Mouse (Mus musculus) CH12F3 (cell line): ENCODE data around the gene Impdh2.

ENCODE experiments used
- in situ Hi-C: fragments of 300-500 bp; cut with MboI; formaldehyde crosslinking; loops from 2 replicates; pipeline ENCODE4 v1.14.3; 2020; ENCODE audit warnings: low sequenced_read_pairs

Gene Impdh2

DNA sequence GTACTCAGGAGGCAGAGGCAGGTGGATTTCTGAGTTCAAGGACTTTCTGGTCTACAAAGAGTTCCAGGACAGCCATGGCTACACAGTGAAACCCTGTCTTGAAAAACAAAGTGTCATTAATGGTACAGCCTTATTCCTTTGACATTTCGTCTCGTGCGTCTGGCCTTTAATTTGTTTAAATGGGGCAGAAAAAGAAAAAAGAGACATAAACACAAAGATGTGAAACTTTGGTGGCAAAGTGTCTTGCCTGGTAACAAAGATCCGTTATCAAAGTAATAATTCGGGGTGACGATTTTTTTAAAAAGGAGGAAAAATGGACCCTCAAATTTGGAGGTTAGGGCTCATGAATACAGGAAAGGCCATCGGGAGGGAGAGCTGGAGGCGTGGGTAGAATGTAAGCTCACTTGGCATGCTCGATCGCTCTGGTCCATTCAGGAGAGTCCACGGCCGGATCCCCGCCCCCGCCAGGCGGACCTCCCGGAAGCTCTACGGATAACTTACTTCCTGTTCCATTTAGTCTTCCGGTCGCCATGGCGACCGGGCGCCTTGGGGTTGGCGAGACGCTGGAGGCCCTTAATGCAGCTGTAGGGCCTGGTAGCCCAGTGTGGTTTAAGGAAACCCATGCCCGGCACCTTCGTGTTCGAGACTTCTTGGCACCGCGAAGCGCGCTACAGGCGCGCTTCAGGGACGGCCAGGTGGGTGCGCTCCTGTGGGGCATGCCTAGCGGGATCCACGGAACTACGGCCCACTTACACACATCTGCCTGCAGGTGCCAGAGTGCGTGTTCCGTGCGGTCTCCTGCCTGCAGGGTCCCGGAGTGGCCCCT lies 9.5 kb downstream of the Impdh2 start, which contains the start of gene Dalrd3:
Dalrd3 (plus strand) TSS at position 506 of the 826 bp plus-strand sequence.
- in situ Hi-C loops: no loop called here

DNA sequence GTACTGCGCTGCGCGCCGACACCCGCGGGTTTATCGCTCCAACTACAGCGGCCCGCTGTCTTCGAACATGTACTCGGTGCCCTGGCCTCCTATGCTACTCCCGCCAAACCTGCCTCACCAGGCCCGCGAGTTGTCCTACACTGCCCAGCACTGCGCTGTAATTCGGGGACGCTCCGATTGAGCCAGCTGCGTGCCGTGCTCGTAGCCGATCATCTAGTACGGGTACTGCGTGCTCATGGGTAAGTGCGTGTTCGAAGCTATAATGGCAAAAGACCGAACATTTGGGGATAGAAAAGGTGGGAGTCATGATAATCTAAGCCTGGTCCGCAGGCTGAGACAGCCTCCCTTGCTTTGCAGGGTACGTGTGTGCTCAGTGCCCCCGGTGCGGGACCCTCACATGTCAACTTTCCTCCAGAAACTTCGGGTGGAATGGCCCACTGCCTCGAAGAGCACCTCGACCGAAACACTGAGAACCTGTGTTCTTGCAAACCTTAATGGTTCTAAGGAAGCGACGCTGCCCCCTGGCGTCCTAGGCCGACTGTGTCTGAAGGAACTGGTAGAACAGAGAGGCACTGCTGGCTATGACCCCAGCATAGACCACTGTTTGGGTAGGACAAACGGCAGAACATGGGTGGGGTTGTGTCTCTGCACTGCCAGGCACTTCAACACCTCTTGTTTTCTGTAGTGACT lies 10.3 kb downstream of the Impdh2 start:
- in situ Hi-C loops: no loop called here

- in situ Hi-C loops: no loop called here
Measured at GRCm38 (mm10) chr9:108571401-108571973, 11.4 kb downstream of the Impdh2 start.

DNA sequence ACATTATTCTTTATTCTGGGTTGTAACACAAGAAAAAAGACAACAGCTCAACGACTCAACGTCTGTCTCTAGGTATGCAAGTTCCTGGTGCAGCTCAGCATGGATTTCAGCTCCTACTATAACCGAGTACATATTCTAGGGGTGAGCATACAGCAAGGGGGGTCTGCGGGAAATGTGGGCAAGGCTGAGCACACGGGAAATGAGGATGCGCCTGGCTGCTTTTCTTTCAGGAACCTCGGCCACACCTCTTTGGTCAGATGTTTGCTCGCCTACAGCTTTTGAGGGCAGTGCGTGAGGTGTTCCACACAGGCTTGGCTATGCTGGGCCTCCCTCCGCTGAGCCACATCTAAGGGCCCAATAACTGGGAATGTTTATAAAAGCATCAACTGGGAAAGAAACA lies 12.2 kb downstream of the Impdh2 start:
- in situ Hi-C loops: no loop called here

GRCm38 (mm10) chr9:108573774-108574690 lies 13.9 kb downstream of the Impdh2 start:
- in situ Hi-C loops: no loop called here

- in situ Hi-C loops: no loop called here
Measured at GRCm38 (mm10) chr9:108574921-108575320, 14.8 kb downstream of the Impdh2 start.

DNA sequence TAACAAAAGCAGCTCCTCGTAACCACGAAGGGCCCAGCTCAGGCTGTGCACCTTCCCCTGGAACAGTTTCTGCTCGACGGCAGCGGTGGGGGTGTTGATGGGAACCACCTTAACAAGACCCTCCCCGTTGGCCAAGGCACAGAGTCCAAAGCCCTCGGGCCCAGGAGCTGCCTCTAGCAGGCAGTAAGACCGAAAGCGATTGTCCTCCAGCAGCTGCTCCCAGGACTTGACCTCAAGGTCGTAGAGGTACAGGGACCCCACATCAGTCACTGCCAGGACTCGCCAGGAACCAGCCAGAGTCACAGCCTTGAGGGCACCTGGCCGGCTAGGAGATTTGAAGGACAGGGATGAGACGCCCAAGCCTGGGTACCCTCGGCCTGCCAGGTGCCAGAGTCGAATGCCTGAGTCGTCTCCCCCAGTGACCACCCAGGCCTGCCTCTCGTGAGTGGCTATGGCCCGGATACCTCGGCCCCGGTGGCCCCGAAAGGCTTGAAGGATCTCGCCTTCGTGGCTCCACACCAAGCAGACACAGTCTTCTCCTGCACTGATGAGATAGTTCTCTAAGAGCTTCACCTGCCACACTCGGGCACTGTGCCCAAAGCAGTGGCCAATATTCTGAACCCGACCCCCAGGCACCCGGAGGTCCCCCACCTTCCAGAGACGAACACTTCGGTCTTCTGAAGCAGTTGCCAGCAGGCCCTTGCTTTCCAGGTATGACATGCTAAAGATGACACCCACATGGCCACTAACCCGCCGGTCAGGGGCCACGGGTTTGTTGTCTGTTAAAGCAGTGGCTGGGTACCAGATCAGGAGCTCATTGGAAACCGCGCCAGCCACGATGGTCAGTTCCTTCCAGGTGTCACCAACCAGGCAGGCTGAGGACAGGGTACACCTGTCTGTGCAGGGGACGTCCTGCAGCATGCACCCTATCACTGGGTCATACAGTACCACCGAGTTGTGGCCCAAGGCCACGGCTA lies 15.5 kb downstream of the Impdh2 start:
- in situ Hi-C loops: no loop called here

DNA sequence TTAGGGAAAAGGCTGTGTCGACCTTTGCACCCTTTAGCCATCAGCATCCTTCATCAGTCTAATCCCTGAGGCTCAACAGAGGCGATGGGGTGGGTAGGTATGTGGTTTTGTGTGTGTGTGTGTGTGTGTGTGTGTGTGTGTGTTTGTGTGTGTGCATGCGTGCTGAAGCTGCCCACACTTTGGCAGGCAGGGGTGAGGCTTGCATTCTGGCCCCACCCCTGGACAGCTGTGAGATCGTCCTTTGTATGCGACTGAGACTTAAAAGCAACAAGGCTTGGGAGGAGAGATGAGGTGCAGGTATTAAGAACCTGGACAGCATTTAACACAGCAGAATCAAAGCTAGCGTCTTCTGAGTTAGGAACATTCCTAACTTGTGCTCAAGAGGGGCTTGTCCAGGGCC lies 16.9 kb downstream of the Impdh2 start:
- in situ Hi-C loops: no loop called here

GRCm38 (mm10) chr9:108577934-108578544 lies 18.0 kb downstream of the Impdh2 start:
- in situ Hi-C loops: no loop called here

- in situ Hi-C loops: no loop called here
Measured at GRCm38 (mm10) chr9:108578545-108579343, 18.7 kb downstream of the Impdh2 start, which contains the start of gene Wdr6. Gene Wdr6 (minus strand): TSS chr9:108578739.

DNA sequence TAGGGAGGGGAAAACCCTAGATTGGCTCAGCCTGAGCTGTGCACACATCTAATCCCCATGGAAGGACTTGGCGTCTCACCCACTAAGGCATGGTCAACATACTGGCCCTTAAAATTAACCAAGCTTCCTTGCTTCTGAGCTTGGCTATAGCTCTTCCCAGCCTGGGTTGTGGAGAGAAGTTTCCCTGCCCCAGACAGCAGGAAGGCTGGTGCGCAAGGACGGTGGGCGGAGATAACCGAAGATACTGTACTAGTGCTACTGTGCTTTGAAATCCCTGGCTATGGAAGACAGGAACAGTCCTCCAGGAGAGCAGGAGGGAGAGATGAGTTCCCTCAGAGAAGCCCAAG lies 19.2 kb downstream of the Impdh2 start:
- in situ Hi-C loops: no loop called here

GRCm38 (mm10) chr9:108587571-108588180 lies 27.6 kb downstream of the Impdh2 start:
- in situ Hi-C loops: no loop called here

GRCm38 (mm10) chr9:108589229-108589628 lies 29.1 kb downstream of the Impdh2 start:
- in situ Hi-C loops: no loop called here

DNA sequence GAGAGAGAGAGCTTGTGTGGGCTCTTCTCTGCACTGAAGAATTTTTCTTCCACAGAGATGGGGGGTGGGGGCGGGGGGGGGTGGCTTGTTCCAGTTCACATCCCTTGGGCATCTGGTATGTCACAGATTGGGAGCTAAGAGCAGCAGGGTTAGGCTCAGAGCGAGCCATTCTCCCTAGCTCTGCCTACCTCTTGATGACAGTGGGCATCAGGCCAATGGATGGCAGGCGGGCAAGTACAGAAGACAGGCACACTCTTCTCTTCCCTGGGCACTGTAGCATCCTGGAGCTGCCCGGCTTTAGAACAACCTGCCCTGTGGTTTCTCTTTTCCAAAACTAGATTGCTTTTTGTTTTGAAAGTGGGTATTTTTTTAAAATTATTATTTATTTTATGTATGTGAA lies 31.4 kb downstream of the Impdh2 start:
- in situ Hi-C loops: no loop called here

DNA sequence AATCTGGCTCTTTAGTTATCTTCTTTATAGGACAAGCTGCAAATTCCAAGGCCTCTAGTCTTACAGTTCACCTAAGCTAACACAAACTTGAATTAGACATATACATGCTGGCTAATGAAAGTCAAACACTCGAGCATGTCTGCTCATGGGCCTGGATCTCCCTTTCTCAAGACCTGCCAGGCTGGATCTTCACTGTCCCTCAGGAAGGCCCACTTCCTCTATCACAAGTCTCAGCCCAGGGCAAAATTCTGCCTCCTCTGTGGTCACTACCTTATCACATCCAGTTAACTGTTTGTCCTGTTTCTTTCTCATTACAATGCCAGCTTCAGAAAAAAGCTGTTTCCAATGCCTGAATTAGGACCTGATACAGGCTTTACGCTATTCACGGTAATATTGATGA lies 34.3 kb downstream of the Impdh2 start:
- in situ Hi-C loops: no loop called here

GRCm38 (mm10) chr9:108596998-108597764 lies 37.1 kb downstream of the Impdh2 start, which contains the start of gene P4htm:
Gene P4htm (minus strand): TSS chr9:108597667.
- in situ Hi-C loops: no loop called here

DNA sequence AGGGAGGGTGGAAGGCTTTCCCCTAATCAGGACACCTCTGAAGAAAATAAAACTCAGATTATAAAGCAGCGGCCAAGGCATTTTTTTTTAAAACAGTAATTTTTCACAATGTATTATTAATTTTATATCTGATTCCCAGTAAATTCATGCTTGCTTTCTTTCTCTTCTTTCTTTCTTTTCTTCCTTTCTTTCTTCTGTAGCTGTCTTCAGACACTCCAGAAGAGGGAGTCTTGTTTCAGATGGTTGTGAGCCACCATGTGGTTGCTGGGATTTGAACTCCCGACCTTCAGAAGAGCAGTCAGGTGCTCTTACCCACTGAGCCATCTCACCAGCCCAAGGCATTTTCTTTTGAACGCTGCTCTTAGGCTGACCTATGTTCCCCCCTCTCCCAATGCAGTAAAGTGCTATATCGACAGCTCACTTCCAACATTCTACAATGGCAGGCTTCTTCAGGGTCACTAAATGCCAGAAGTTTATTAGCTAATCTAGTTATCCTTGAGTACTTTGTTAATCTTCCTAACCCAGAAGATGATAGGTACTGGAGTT lies 39.0 kb downstream of the Impdh2 start:
- in situ Hi-C loops: no loop called here
